Mouse (Mus musculus) kidney, embryonic 16.5 days (tissue): Measurements from ENCODE around the gene S1pr1. TPM values are rescaled to one million over a fixed set of nuclear protein-coding genes. Genes with fewer than 3 reads are reported as not detected.
A peak's percentile ranks its signal among the peaks of the same experiment; 100 is the strongest.

Experiments
- ATAC-seq: fragments of 200-750 bp; cut with Nextera tagmentation; 2 replicates; pipeline ENCODE4 v1.8.0; 2017; ENCODE audit warnings: moderate TSS enrichment; ENCODE audit not compliant: low FRiP score, low TSS enrichment
- H3K27ac ChIP-seq: fragments of 300-500 bp; sonication (generic); 2 replicates; pipeline ENCODE4 v1.5.1; 2014; ENCODE audit warnings: low read length
- H3K27me3 ChIP-seq: fragments of 300-500 bp; sonication (generic); 2 replicates; pipeline ENCODE4 v1.6.1; 2014; ENCODE audit warnings: low read length, control low read depth, mixed read lengths; ENCODE audit not compliant: insufficient read depth
- H3K36me3 ChIP-seq: fragments of 300-500 bp; sonication (generic); 2 replicates; pipeline ENCODE4 v1.6.1; 2014; ENCODE audit warnings: low read length, control low read depth, mixed read lengths; ENCODE audit not compliant: insufficient read depth
- H3K4me1 ChIP-seq: fragments of 300-500 bp; sonication (generic); 2 replicates; pipeline ENCODE4 v1.6.1; 2014; ENCODE audit warnings: low read length, control low read depth, mixed read lengths; ENCODE audit not compliant: insufficient read depth
- H3K4me2 ChIP-seq: fragments of 300-500 bp; sonication (generic); replicated peaks from 2 replicates; pipeline ENCODE4 v1.6.1; 2014; ENCODE audit warnings: low read depth, low read length
- H3K4me3 ChIP-seq: fragments of 300-500 bp; sonication (generic); 2 replicates; pipeline ENCODE4 v1.5.1; 2014; ENCODE audit warnings: mild to moderate bottlenecking, low read length
- H3K9ac ChIP-seq: fragments of 300-500 bp; sonication (generic); replicated peaks from 2 replicates; pipeline ENCODE4 v1.6.1; 2014; ENCODE audit warnings: low read length
- H3K9me3 ChIP-seq: fragments of 300-500 bp; sonication (generic); 2 replicates; pipeline ENCODE4 v1.6.1; 2016; ENCODE audit warnings: low read length, control low read depth
- WGBS: fragments of 180-500 bp; shearing (Covaris S2); extraction: QIAGEN DNeasy Blood & Tissue Kit; methylation state at CpG from one replicate; pipeline ENCODE4 v1.1.7; 2014; 5-methylcytosine and 5-hydroxymethylcytosine counted together
- polyA plus RNA-seq: library from polyadenylated mRNA; unstranded; fragments of >200 nt; fragmentation: Nextera tagmentation; extraction: Ambion mirVana; gene quantifications from 2 replicates; pipeline ENCODE4 v1.2.1, GENCODE M21; 2015

S1pr1 gene
- polyA plus RNA-seq, 1 experiment from 2014 or later: 26.1 TPM

GRCm38 (mm10) chr3:115714049-115714435, 830 bp downstream of the S1pr1 start:
- no peak for ATAC-seq
- peak overlapping the region; percentile 23 for H3K27ac ChIP-seq

DNA sequence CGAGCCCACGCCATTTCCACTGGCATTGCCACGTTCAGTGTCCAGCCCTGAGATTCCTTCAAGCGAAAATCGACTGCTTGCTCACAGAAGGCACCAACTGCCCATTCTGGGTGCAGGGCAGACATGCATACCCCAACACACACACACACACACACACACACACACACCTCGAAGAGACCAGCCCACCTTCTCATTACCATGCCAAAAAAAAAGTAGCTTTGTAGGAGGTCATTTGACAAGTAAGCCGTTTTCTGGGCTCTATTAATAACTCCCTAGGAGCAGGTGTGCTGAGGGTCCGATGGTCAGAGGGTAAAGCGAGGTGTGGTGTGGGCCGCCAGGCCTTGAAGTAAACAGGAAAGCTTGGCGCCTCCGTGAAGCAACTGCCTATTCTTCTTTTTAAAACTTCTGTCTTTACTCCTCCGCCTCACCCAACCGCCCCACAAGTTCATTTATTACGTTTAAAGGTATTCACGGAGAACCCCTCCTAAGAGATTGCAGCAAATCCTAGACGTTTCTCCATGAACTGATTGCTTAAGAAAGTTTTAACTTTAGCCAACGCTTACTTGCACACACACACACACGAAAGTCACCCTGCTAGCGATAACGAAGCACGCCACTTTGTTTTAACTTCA, 1.3 kb downstream of the S1pr1 start:
- no peak for ATAC-seq
- Histone ChIP-seq H3K9ac (peak overlapping the region; percentile 77), H3K4me2 (peak overlapping the region; percentile 93), H3K4me3 (peak overlapping the region; percentile 63), H3K4me1 (peaks cover 8% of the 10 kb centered on the region; the same call in 1 of the 2 replicates), H3K9me3 (no peaks in the 10 kb centered on the region), H3K36me3 (no peaks in the 10 kb centered on the region), H3K27ac (peak overlapping the region; percentile 45), H3K27me3 (no peaks in the 10 kb centered on the region; the same call in 1 of the 2 replicates)
- whole genome bisulfite sequencing: 16% methylated on average over 22 of the region's 22 CpGs

More at GRCm38 (mm10) chr3:115714049-115714435, 830 bp downstream of the S1pr1 start:
- Histone ChIP-seq H3K9ac (peak overlapping the region; percentile 77), H3K27me3 (no peaks in the 10 kb centered on the region; the same call in 1 of the 2 replicates), H3K4me3 (peak overlapping the region; percentile 63), H3K4me1 (peaks cover 8% of the 10 kb centered on the region; the same call in 1 of the 2 replicates), H3K9me3 (no peaks in the 10 kb centered on the region), H3K36me3 (no peaks in the 10 kb centered on the region), H3K4me2 (peak overlapping the region; percentile 93)
- WGBS: 12% methylated on average over 5 of the region's 5 CpGs

GRCm38 (mm10) chr3:115712808-115713200, 2.1 kb downstream of the S1pr1 start:
- Histone ChIP-seq H3K9me3 (no peaks in the 10 kb centered on the region), H3K4me2 (peak overlapping the region; percentile 93), H3K36me3 (no peaks in the 10 kb centered on the region), H3K9ac (peak overlapping the region; percentile 77; the same call in 1 of the 2 replicates), H3K4me1 (peaks cover 8% of the 10 kb centered on the region; the same call in 1 of the 2 replicates), H3K4me3 (peak overlapping the region; percentile 63), H3K27ac (peak overlapping the region; percentile 63; the same call in 1 of the 2 replicates), H3K27me3 (no peaks in the 10 kb centered on the region; the same call in 1 of the 2 replicates)
- ATAC-seq: peak; percentile 14; the same call in 1 of the 2 replicates
- WGBS: 18% methylated on average over 9 of the region's 9 CpGs

GRCm38 (mm10) chr3:115711924-115712807, 2.7 kb downstream of the S1pr1 start:
- Histone ChIP-seq H3K4me1 (peaks cover 8% of the 10 kb centered on the region; the same call in 1 of the 2 replicates), H3K27ac (no peak overlapping the region), H3K36me3 (no peaks in the 10 kb centered on the region), H3K4me2 (peak overlapping the region; percentile 38), H3K9ac (no peak overlapping the region), H3K27me3 (no peaks in the 10 kb centered on the region; the same call in 1 of the 2 replicates), H3K4me3 (peak overlapping the region; percentile 63), H3K9me3 (no peaks in the 10 kb centered on the region)
- no peak for ATAC-seq
- 87% methylated on average over 27 of the region's 27 CpGs for WGBS

DNA sequence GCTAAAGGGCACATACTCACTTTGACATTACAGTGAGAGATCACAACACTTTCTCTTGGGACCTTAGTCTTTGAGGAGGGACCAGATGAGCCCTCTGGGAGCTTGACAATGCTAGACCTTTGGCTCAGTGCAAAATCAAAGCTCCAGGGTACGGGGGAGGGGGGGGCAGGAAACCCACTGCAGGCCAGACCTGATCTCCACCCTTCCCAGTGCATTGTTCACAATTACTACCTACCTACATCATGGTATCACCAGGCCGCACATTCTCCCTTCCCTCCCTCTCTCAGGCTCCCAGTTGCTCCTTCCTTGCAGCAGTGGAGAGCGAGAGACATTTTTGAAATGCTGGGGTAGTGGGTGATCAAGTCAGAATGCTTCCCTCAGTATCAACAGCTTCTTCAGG, 3.5 kb downstream of the S1pr1 start:
- Histone ChIP-seq H3K4me2 (peak overlapping the region; percentile 38), H3K27ac (no peak overlapping the region), H3K4me1 (peaks cover 8% of the 10 kb centered on the region; the same call in 1 of the 2 replicates), H3K4me3 (peak overlapping the region; percentile 19), H3K36me3 (no peaks in the 10 kb centered on the region), H3K9ac (no peak overlapping the region), H3K9me3 (no peaks in the 10 kb centered on the region), H3K27me3 (no peaks in the 10 kb centered on the region; the same call in 1 of the 2 replicates)
- no peak for ATAC-seq
- 92% methylated on average over 3 of the region's 3 CpGs for WGBS

DNA sequence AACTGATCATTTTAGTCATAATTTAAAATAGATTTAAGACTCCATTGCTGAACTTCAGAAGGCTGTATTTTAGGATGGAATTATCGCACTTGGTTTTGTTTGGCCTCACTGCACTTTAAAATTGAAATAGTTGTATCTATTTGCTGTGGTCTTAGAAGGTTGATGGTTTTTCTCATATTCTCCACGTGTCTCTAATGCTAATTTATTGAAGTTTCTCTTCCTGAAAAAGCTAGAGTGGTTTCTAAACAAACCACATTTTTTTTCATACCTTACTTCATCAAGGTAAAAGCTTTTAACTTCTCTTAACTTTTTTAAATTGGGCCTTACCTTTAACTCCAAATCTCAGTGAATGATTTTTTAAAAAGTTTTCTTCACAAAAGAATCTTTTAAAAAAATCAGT, 4.8 kb downstream of the S1pr1 start:
- no peaks in the 10 kb centered on the region for H3K9me3 ChIP-seq
- H3K27ac ChIP-seq: no peak overlapping the region
- H3K4me1 ChIP-seq: peaks cover 8% of the 10 kb centered on the region; the same call in 1 of the 2 replicates
- H3K4me2 ChIP-seq: no peak overlapping the region
- no peaks in the 10 kb centered on the region for H3K36me3 ChIP-seq
- no peak overlapping the region for H3K4me3 ChIP-seq
- no peaks in the 10 kb centered on the region; the same call in 1 of the 2 replicates for H3K27me3 ChIP-seq
- H3K9ac ChIP-seq: no peak overlapping the region
- WGBS: 66% methylated on average over 2 of the region's 2 CpGs
- no peak for ATAC-seq

- Histone ChIP-seq H3K4me3 (no peak overlapping the region), H3K9ac (no peak overlapping the region), H3K36me3 (no peaks in the 10 kb centered on the region), H3K27ac (no peak overlapping the region; the same call in 1 of the 2 replicates), H3K9me3 (no peaks in the 10 kb centered on the region), H3K4me2 (no peak overlapping the region), H3K4me1 (peaks cover 10% of the 10 kb centered on the region; the same call in 1 of the 2 replicates), H3K27me3 (no peaks in the 10 kb centered on the region; the same call in 1 of the 2 replicates)
- WGBS: 64% methylated on average over 6 of the region's 6 CpGs
- ATAC-seq: 0 out of 2 replicates have a peak, but pooled peaks have one; percentile 35
Observed at GRCm38 (mm10) chr3:115709118-115709574, 5.7 kb downstream of the S1pr1 start.

DNA sequence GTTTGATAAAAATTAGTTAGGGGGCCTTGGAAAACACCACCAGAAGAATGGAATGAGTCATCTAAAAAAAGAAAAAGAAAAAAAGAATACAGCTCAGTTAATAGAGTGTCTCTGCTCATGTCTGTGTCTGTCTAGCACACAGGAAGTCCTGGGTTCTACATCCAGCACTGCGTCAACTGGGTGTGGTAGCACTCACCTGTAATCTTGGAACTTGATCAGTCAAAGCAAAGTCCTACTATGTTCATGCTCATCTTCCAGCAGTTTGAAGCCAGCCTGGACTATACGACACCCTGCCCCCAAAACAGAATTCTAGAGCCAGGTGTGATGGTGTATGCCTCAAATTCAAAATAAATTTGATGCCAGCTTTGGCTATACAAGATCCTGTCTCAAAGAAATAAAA, 8.1 kb downstream of the S1pr1 start:
- Histone ChIP-seq H3K36me3 (no peaks in the 10 kb centered on the region), H3K4me1 (0 out of 2 replicates have a peak, but pooled peaks cover 3% of the 10 kb centered on the region), H3K4me3 (no peak overlapping the region), H3K9ac (no peak overlapping the region), H3K4me2 (no peak overlapping the region), H3K27ac (no peak overlapping the region), H3K27me3 (no peaks in the 10 kb centered on the region), H3K9me3 (no peaks in the 10 kb centered on the region)
- WGBS: 96% methylated on average over 2 of the region's 2 CpGs
- ATAC-seq: no peak

DNA sequence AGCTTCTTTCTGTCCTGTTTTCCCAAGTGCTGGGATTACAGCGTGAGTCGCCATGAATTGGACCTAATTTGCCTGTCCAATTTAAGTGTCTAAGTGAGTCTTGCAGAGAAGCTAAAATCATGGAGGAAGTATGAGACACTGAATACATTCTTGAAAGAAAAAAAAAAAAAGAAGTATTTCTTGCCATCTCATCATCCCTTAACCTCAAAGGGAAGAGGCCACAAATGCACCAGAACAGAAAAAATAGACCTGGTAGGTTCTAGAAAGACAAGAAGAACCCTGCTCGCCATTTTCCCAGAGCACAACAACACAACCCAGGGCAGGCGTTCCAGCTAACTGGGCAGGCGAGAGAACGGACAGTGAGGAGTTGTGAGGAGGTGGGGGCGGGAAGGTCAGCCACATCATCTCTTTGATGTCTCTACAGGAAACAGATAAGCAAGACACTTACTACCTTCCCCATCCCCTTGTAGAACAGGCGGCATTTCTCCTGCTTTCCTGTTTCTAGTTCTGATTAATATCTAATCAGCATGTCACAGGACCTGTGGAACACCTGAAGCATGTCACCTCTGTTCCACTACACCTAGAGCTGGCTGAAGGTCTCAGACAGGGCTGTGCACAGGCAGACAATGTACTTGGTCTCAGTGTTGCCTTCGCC, 10.5 kb downstream of the S1pr1 start:
- H3K9me3 ChIP-seq: no peaks in the 10 kb centered on the region
- H3K36me3 ChIP-seq: no peaks in the 10 kb centered on the region
- H3K27ac ChIP-seq: no peak overlapping the region
- ATAC-seq: no peak
- no peak overlapping the region for H3K9ac ChIP-seq
- H3K4me1 ChIP-seq: 0 out of 2 replicates have a peak, but pooled peaks cover 3% of the 10 kb centered on the region
- WGBS: 70% methylated on average over 9 of the region's 9 CpGs
- no peak overlapping the region for H3K4me3 ChIP-seq
- H3K4me2 ChIP-seq: no peak overlapping the region
- no peaks in the 10 kb centered on the region for H3K27me3 ChIP-seq
